Mouse (Mus musculus) midbrain, embryonic 16.5 days (tissue): ENCODE results near the gene C130050O18Rik. TPM values are rescaled to one million over a fixed set of nuclear protein-coding genes. Genes with fewer than 3 reads are reported as not detected.

Experiments
- ATAC-seq: fragments of 200-750 bp; cut with Nextera tagmentation; 2 replicates; pipeline ENCODE4 v1.8.0; 2017; ENCODE audit warnings: moderate TSS enrichment
- H3K27ac ChIP-seq: fragments of 300-500 bp; sonication (generic); 2 replicates; pipeline ENCODE4 v1.5.1; 2014; ENCODE audit warnings: mild to moderate bottlenecking, low read length, mixed read lengths
- H3K27me3 ChIP-seq: fragments of 300-500 bp; sonication (generic); 2 replicates; pipeline ENCODE4 v1.6.1; 2014; ENCODE audit warnings: low read depth, low read length, mixed read lengths; ENCODE audit not compliant: control insufficient read depth, insufficient read depth
- H3K36me3 ChIP-seq: fragments of 300-500 bp; sonication (generic); 2 replicates; pipeline ENCODE4 v1.6.1; 2014; ENCODE audit warnings: mild to moderate bottlenecking, low read length, moderate library complexity, mixed read lengths; ENCODE audit not compliant: control insufficient read depth, insufficient read depth
- H3K4me1 ChIP-seq: fragments of 300-500 bp; sonication (generic); 2 replicates; pipeline ENCODE4 v1.6.1; 2014; ENCODE audit warnings: mild to moderate bottlenecking, low read length, mixed read lengths; ENCODE audit not compliant: control insufficient read depth, insufficient read depth
- H3K4me2 ChIP-seq: fragments of 300-500 bp; sonication (generic); 2 replicates; pipeline ENCODE4 v1.6.1; 2014; ENCODE audit warnings: mild to moderate bottlenecking, low read length, mixed read lengths
- H3K4me3 ChIP-seq: fragments of 300-500 bp; sonication (generic); 2 replicates; pipeline ENCODE4 v1.5.1; 2014; ENCODE audit warnings: low read depth, mild to moderate bottlenecking, low read length, moderate library complexity, mixed read lengths
- H3K9ac ChIP-seq: fragments of 300-500 bp; sonication (generic); 2 replicates; pipeline ENCODE4 v1.6.1; 2014; ENCODE audit warnings: low read depth, low read length, mixed read lengths
- H3K9me3 ChIP-seq: fragments of 300-500 bp; sonication (generic); replicated peaks from 2 replicates; pipeline ENCODE4 v1.6.1; 2014; ENCODE audit warnings: mild to moderate bottlenecking, low read length, mixed read lengths; ENCODE audit not compliant: control insufficient read depth, poor library complexity, severe bottlenecking
- WGBS: fragments of 180-500 bp; shearing (Covaris S2); extraction: QIAGEN DNeasy Blood & Tissue Kit; methylation state at CpG from one replicate; pipeline ENCODE4 v1.1.7; 2014; 5-methylcytosine and 5-hydroxymethylcytosine counted together
- polyA plus RNA-seq: library from polyadenylated mRNA; unstranded; fragments of >200 nt; fragmentation: Nextera tagmentation; extraction: Ambion mirVana; gene quantifications from 2 replicates; pipeline ENCODE4 v1.2.1, GENCODE M21; 2015

The C130050O18Rik gene
- polyA plus RNA-seq, 1 experiment from 2014 or later: 0.39 TPM

DNA sequence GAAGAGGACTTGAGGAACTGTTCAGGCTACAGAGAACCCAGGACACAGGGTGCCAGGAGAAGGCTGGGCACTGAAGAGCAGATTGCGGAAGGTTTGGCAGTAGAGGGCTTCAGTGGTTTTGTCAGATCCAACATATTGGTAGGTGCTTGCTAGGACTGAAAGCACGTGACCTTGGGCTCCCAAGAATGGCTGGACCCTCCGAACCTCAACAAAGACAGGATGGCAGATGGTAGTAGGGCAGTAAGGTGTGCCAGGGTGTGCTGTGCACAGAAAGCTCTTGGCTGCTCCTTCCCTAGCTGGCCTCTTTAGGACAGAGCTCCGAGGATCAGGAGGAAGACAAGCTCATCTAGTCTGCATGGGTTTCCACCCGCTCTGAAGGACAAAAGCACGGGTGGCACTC, 6.0 kb downstream of the C130050O18Rik start:
- Histone ChIP-seq H3K4me3 (no peak overlapping the region), H3K27me3 (no peaks in the 10 kb centered on the region), H3K4me1 (no peaks in the 10 kb centered on the region), H3K4me2 (no peak overlapping the region), H3K36me3 (no peaks in the 10 kb centered on the region), H3K27ac (no peak overlapping the region), H3K9me3 (no peaks in the 10 kb centered on the region), H3K9ac (no peak overlapping the region)
- 94% methylated on average over 6 of the region's 6 CpGs for WGBS
- ATAC-seq: no peak

DNA sequence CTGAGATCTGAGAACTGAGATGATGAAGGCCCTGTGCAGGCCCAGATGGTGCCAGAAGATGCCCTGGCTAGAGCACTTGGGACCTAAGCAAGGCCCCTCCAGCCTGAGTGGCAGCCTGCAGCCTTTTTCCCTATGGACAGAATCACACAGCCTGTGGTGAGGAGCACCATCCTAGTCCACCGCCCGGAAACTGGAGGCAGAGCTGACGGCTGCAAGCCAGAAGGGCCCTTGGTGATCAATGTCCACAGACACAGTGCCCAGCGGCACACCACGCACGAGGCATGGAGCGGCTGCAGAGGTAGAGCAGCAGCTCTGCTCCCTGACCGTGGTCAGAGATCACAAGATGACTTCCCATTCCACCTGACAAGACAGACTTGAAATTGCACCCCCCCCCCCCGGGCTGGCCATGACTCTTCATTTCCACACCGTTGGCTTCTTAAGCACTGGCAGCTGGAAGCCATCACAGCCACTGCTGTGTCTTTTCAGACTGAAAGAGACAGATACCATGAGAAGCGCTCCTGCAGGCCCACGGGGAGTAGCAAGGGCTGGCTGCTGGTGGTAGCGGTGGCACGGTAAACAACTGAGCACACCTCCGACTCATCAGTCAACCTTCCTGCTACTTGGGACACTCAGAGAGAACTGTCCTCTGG, 6.7 kb downstream of the C130050O18Rik start:
- Histone ChIP-seq H3K27me3 (no peaks in the 10 kb centered on the region), H3K9ac (no peak overlapping the region), H3K9me3 (no peaks in the 10 kb centered on the region), H3K4me3 (no peak overlapping the region), H3K27ac (no peak overlapping the region), H3K36me3 (no peaks in the 10 kb centered on the region), H3K4me1 (no peaks in the 10 kb centered on the region), H3K4me2 (no peak overlapping the region)
- 72% methylated on average over 15 of the region's 15 CpGs for WGBS
- ATAC-seq: no peak

DNA sequence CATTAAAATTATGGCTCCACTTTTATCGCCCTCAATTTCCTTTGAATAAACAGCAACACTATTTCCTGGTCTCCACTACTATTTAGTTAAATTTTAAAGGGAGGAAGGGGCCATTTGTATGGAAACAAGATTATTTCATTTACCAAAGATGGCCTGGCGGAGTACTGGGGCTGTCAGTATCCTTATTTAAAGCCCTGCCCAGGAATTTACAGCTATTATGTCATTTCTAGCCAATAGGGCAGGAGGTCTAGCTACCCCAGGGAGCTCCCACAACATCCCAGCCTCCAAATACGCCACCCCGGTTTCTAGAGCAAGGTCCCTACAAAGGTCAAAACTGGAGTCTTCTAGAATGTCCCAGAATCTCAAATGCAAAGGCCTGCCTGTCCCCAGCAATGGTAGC, 8.5 kb downstream of the C130050O18Rik start:
- H3K4me1 ChIP-seq: peaks cover 3% of the 10 kb centered on the region; the same call in 1 of the 2 replicates
- no peak overlapping the region for H3K27ac ChIP-seq
- no peaks in the 10 kb centered on the region for H3K36me3 ChIP-seq
- ATAC-seq: no peak
- 86% methylated on average over 4 of the region's 4 CpGs for WGBS
- no peaks in the 10 kb centered on the region for H3K9me3 ChIP-seq
- no peak overlapping the region for H3K4me3 ChIP-seq
- H3K9ac ChIP-seq: no peak overlapping the region
- H3K4me2 ChIP-seq: no peak overlapping the region
- no peaks in the 10 kb centered on the region for H3K27me3 ChIP-seq

DNA sequence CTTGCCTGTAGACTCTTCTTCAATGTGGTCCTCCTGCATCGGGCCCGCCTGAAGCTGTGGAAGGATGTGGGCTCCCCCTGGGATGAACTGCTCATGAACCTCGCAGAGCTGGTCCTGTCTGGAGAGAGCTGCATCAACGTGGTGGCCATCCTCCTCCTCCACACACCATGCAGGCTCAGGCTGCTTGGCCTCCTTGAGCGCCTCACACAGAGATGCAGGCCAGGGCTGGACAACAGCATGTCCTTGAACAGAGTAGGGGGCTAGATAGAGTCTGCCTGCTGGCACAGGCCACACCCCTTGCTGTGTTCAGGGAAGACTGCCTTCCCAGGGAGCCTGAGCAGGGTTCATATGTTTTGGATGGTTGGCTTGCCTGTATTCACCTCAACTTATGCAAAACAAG, 9.9 kb downstream of the C130050O18Rik start:
- no peak overlapping the region for H3K4me2 ChIP-seq
- H3K9me3 ChIP-seq: no peaks in the 10 kb centered on the region
- no peak overlapping the region for H3K9ac ChIP-seq
- no peak overlapping the region for H3K27ac ChIP-seq
- H3K27me3 ChIP-seq: no peaks in the 10 kb centered on the region
- no peak for ATAC-seq
- H3K36me3 ChIP-seq: no peaks in the 10 kb centered on the region
- WGBS: 97% methylated on average over 5 of the region's 5 CpGs
- H3K4me3 ChIP-seq: no peak overlapping the region
- H3K4me1 ChIP-seq: peaks cover 6% of the 10 kb centered on the region; the same call in 1 of the 2 replicates

DNA sequence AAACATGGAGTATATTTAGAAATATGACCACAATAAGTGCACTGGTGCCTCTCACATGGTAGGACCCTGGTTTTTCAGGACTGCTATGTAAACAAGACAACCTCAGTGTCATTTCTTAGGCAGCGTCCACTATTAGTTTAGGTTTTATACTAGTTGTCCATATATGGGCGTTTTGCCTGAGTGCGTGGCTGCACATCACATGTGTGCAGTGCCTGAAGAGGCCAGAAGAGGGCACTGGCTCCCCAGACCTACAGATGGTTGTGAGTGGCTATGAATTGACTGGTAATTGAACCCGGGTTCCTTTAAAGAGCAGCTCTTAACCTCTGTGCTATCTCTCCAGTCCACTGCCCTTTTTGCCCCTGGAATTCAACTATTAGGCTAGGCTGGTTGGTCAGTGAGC, 11.9 kb downstream of the C130050O18Rik start:
- Histone ChIP-seq H3K9me3 (no peaks in the 10 kb centered on the region), H3K27ac (no peak overlapping the region), H3K36me3 (no peaks in the 10 kb centered on the region), H3K27me3 (no peaks in the 10 kb centered on the region), H3K9ac (no peak overlapping the region), H3K4me2 (no peak overlapping the region), H3K4me1 (peaks cover 8% of the 10 kb centered on the region; the same call in 1 of the 2 replicates), H3K4me3 (no peak overlapping the region)
- WGBS: 89% methylated on average over 4 of the region's 4 CpGs
- ATAC-seq: no peak

DNA sequence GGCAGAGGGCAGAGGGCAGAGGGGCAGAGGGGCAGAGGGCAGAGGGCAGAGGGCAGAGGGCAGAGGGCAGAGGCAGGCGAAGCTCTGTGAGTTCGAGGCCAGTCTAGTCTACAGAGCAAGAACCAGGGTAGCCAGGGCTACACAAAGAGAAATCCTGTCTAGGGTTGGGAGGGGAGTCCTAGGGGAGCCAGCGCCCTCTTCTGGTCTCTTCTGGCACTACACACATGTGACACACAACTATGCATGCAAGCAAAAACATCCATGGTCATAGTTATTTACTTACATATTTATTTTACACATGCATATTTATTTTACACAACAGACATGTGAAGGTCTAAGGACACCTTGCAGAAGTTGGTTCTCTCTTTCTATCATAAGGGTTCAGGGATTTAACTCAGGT, 12.4 kb downstream of the C130050O18Rik start:
- Histone ChIP-seq H3K4me3 (no peak overlapping the region), H3K4me2 (no peak overlapping the region), H3K9me3 (no peaks in the 10 kb centered on the region), H3K27ac (no peak overlapping the region), H3K36me3 (no peaks in the 10 kb centered on the region), H3K27me3 (no peaks in the 10 kb centered on the region), H3K4me1 (peaks cover 11% of the 10 kb centered on the region; the same call in 1 of the 2 replicates), H3K9ac (no peak overlapping the region)
- WGBS: 86% methylated on average over 3 of the region's 3 CpGs
- no peak for ATAC-seq

DNA sequence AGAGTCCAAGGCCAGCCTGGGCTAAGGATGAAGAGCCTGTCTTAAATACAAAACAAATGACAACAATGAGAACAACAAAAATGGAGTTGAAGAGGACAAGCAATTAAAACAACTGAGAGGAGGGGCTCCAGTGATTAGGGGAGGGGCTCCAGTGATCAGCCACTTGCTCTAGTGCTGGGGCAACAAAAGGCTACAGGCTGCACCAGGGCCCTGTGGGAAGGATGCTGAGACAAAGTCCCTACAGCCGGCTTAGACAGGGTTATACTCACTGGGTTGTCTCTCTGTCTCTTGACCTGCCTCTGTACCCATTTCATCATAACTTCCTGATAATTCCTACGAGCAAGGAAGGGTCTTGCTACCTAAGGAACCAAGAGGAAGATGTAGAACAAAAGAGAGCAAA, 13.0 kb downstream of the C130050O18Rik start:
- H3K4me3 ChIP-seq: no peak overlapping the region
- H3K4me1 ChIP-seq: peaks cover 17% of the 10 kb centered on the region; the same call in 1 of the 2 replicates
- H3K9ac ChIP-seq: no peak overlapping the region; the same call in 1 of the 2 replicates
- H3K9me3 ChIP-seq: no peaks in the 10 kb centered on the region
- no peak for ATAC-seq
- H3K27me3 ChIP-seq: no peaks in the 10 kb centered on the region
- no peak overlapping the region for H3K4me2 ChIP-seq
- peak overlapping the region; percentile 57 for H3K27ac ChIP-seq
- WGBS: 37% methylated on average over 2 of the region's 2 CpGs
- H3K36me3 ChIP-seq: no peaks in the 10 kb centered on the region

DNA sequence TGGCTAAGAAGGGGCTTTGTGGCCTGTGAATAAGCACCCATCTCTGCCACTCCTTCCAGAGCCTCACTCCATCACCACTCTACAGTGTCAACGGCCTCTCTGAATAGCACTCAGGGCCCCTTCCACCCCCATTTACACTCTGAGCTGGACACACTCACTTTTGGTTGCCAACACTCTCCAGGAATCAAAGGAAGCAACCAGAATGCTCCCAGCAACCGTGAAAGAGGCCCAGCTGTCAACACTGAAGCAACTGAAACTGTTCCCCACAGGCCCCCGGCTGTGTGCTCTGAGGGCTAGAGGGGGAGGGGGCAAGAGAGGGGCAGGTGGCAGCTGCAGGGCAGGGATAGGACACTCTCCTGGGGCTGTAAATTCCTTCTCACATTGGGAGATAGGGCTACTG, 13.6 kb downstream of the C130050O18Rik start:
- Histone ChIP-seq H3K36me3 (no peaks in the 10 kb centered on the region), H3K4me3 (no peak overlapping the region), H3K27ac (peak overlapping the region; percentile 57), H3K4me2 (no peak overlapping the region), H3K9me3 (no peaks in the 10 kb centered on the region), H3K4me1 (peaks cover 18% of the 10 kb centered on the region; the same call in 1 of the 2 replicates), H3K9ac (peak overlapping the region; percentile 34; the same call in 1 of the 2 replicates), H3K27me3 (no peaks in the 10 kb centered on the region)
- 10% methylated on average over 3 of the region's 3 CpGs for whole genome bisulfite sequencing
- ATAC-seq: peak; percentile 65

DNA sequence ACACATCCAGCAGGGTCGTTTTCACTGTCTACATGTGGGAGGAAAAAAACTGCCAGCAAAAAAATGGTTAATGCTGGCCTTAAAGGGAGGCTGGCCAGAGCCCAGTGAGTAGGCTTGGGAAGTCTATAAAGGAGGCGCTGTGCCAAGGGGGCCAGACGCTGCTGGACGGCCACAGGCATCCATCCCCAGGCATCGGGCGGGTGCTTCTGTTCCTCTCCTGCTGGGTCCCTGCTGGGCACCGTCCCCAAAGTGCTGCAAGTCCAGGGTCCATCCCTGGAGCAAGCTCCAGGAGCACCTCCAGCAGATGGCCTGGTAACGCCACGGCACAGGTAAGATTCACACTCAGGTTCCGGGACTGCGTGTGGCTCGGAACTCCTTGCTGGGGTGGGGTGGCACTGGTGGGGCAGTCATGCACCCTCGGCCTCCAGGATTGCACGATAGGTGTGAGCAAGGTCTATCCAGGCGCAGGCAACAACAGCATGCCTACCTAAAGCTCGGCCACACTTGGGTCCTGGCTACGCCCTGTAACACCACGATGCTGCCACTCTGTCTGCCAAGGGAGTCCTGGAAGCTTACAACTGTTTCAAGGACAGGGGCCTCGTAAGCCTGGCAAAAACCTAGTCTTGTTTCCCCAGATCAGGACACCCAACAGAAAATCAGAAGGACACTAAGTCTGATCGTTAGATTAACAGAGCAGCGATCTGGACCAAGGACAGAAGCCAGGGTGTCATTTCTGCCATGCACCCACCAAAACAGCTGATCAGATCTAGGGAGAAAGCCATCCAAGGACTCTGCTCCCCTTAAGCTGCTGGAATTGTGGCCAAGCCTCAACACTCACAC, 18.2 kb downstream of the C130050O18Rik start, which contains the start of gene Gper1:
Gene Gper1 (plus strand): TSS at position 126 of the 840 bp plus-strand sequence.
- peak within 1 kb of the TSS; percentile 26 for H3K4me3 ChIP-seq
- H3K36me3 ChIP-seq: no peaks in the 10 kb centered on the region
- H3K27me3 ChIP-seq: no peaks in the 10 kb centered on the region
- H3K4me1 ChIP-seq: peaks cover 18% of the 10 kb centered on the region; the same call in 1 of the 2 replicates
- peak; percentile 54; the same call in 1 of the 2 replicates for ATAC-seq
- peak within 1 kb of the TSS; percentile 48 for H3K9ac ChIP-seq
- no peaks in the 10 kb centered on the region for H3K9me3 ChIP-seq
- H3K4me2 ChIP-seq: peak within 1 kb of the TSS; percentile 37
- WGBS: 49% methylated on average over 21 of the region's 21 CpGs
- H3K27ac ChIP-seq: peak within 1 kb of the TSS; percentile 58
